Mouse (Mus musculus) embryonic fibroblast, embryonic 13.5 days (primary cell): Measurements from ENCODE around the gene Snx25. TPM values are rescaled to one million over a fixed set of nuclear protein-coding genes. Genes with fewer than 3 reads are reported as not detected.

Experiments
- H3K27ac ChIP-seq: 2 replicates; pipeline ENCODE4 v1.5.1; 2012; ENCODE audit warnings: low read length, control low read depth, inconsistent platforms; ENCODE audit not compliant: insufficient read depth
- H3K4me1 ChIP-seq: 2 replicates; pipeline ENCODE4 v1.6.1; 2011; ENCODE audit warnings: low read length; ENCODE audit not compliant: control insufficient read depth, insufficient read depth
- H3K4me3 ChIP-seq: 2 replicates; pipeline ENCODE4 v1.5.1; 2011; ENCODE audit warnings: mild to moderate bottlenecking, control low read depth, low read length; ENCODE audit not compliant: insufficient read depth
- CTCF ChIP-seq: IDR thresholded peaks from 2 replicates; pipeline ENCODE4 v1.5.1; 2011; ENCODE audit warnings: mild to moderate bottlenecking, control low read depth, low read length, moderate library complexity, borderline replicate concordance; ENCODE audit not compliant: insufficient read depth
- POLR2A ChIP-seq: IDR thresholded peaks from 2 replicates; pipeline ENCODE4 v1.6.1; 2011; ENCODE audit warnings: low read depth, mild to moderate bottlenecking, control low read depth, low read length, moderate library complexity
- polyA plus RNA-seq: library from polyadenylated mRNA; stranded (reverse); fragments of >200 nt; gene quantifications from 2 replicates; pipeline ENCODE4 v1.2.4, GENCODE M21; 2011; ENCODE audit warnings: low read depth; ENCODE audit not compliant: missing spikeins, insufficient read length

The Snx25 gene
- polyA plus RNA-seq, 1 experiment: 20.2 TPM

GRCm38 (mm10) chr8:46036217-46036616 is 115.7 kb downstream of the Snx25 start:
- TF ChIP-seq POLR2A (no peak), CTCF (no peak)
- Histone ChIP-seq H3K4me3 (no peak overlapping the region), H3K4me1 (no peaks in the 10 kb centered on the region), H3K27ac (no peak overlapping the region)

- TF ChIP-seq POLR2A (no peak), CTCF (no peak)
- no peaks in the 10 kb centered on the region for H3K4me1 ChIP-seq
- H3K27ac ChIP-seq: no peak overlapping the region
- H3K4me3 ChIP-seq: no peak overlapping the region
Observed at GRCm38 (mm10) chr8:46024392-46024791, 127.6 kb downstream of the Snx25 start.

GRCm38 (mm10) chr8:46022758-46023157 is 129.2 kb downstream of the Snx25 start:
- Histone ChIP-seq H3K4me3 (no peak overlapping the region), H3K4me1 (no peaks in the 10 kb centered on the region), H3K27ac (no peak overlapping the region)
- TF ChIP-seq POLR2A (no peak), CTCF (no peak)

- TF ChIP-seq POLR2A (no peak), CTCF (no peak)
- no peaks in the 10 kb centered on the region for H3K4me1 ChIP-seq
- no peak overlapping the region for H3K27ac ChIP-seq
- no peak overlapping the region for H3K4me3 ChIP-seq
Observed at GRCm38 (mm10) chr8:46022203-46022602, 129.8 kb downstream of the Snx25 start.

- Histone ChIP-seq H3K4me3 (no peak overlapping the region), H3K27ac (peak overlapping the region; percentile 41; the same call in 1 of the 2 replicates), H3K4me1 (peaks cover 8% of the 10 kb centered on the region; the same call in 1 of the 2 replicates)
- peak; percentile 1; the same call in 1 of the 2 replicates for TF ChIP-seq CTCF
- TF ChIP-seq POLR2A: no peak
Observed at GRCm38 (mm10) chr8:46010746-46011680, 140.9 kb downstream of the Snx25 start.

GRCm38 (mm10) chr8:46010306-46010705 is 141.7 kb downstream of the Snx25 start:
- TF ChIP-seq POLR2A (no peak), CTCF (no peak)
- no peak overlapping the region for H3K4me3 ChIP-seq
- no peak overlapping the region for H3K27ac ChIP-seq
- H3K4me1 ChIP-seq: peaks cover 14% of the 10 kb centered on the region; the same call in 1 of the 2 replicates

- Histone ChIP-seq H3K4me1 (peaks cover 17% of the 10 kb centered on the region; the same call in 1 of the 2 replicates), H3K4me3 (no peak overlapping the region), H3K27ac (peak overlapping the region; percentile 18; the same call in 1 of the 2 replicates)
- TF ChIP-seq POLR2A: no peak
- no peak for TF ChIP-seq CTCF
Observed at GRCm38 (mm10) chr8:46007050-46007672, 144.8 kb downstream of the Snx25 start.

GRCm38 (mm10) chr8:46005596-46005995 is 146.4 kb downstream of the Snx25 start, which contains the start of gene Ankrd37:
TSS of gene Ankrd37 (minus strand) at chr8:46005707.
- no peak for TF ChIP-seq POLR2A
- TF ChIP-seq CTCF: no peak
- H3K4me1 ChIP-seq: peaks cover 17% of the 10 kb centered on the region; the same call in 1 of the 2 replicates
- no peak within 1 kb of the TSS for H3K4me3 ChIP-seq
- H3K27ac ChIP-seq: peak within 1 kb of the TSS; percentile 65; the same call in 1 of the 2 replicates

- Histone ChIP-seq H3K4me1 (0 out of 2 replicates have a peak, but pooled peaks cover 1% of the 10 kb centered on the region), H3K4me3 (peak overlapping the region; percentile 37), H3K27ac (peak overlapping the region; percentile 57)
- TF ChIP-seq CTCF: no peak
- TF ChIP-seq POLR2A: peak; percentile 84
Observed at GRCm38 (mm10) chr8:45999784-46000705, 151.9 kb downstream of the Snx25 start.
